Comparison of ENCODE assay signal across 18 mouse cellular contexts in the genomic region with DNA sequence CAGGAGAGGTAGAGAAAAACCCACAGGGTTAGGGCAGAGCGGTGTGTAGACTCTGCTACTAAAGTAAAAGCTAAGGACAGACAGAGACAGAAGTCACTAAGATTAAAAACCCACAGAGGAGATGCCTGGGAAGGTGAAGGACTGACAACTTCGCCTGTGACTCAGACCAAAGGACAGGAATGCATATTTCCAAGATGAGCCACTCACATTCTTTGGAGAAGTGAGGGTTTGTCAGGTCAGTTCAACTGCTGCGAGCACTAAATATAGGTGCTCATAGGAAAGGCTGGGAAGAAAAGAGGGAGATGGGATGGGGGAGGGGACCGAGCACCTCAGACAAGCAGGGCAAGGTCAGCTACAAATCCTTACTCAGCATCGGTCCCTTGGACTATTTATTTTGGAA. TPM values are rescaled to one million over a fixed set of nuclear protein-coding genes. Genes with fewer than 3 reads are reported as not detected.
DNase-seq lines count a peak whose midpoint lies in the region; ATAC-seq and TF ChIP-seq lines count a peak whose summit lies in the region.
"Had no signal": no experiment of that assay in that cellular context is flagged by ENCODE, and none has a peak within 500 bp of the region (broad histone marks: within the 10 kb centered on the region; RNA-seq: fewer than 3 reads in every experiment).

No protein-coding gene starts in this region.

- H3K27ac ChIP-seq in gastrocnemius, adult 2 months, result peak overlapping the region; percentile 69
- peak overlapping the region; percentile 64 for H3K27ac ChIP-seq in heart, postnatal 0 days (ENCODE audit: low read depth)
- H3K27ac ChIP-seq in olfactory bulb, adult 2 months (ENCODE audit: insufficient read depth, low read depth, low read length), result no peak overlapping the region
- H3K27ac ChIP-seq: forebrain, embryonic 10.5 days; kidney, embryonic 15.5 days; left cerebral cortex, adult 2 months; limb, embryonic 12.5 days; liver, embryonic 13.5 days; lung, embryonic 15.5 days; macrophage had no signal

- H3K9ac ChIP-seq in heart, postnatal 0 days (replicated peaks; ENCODE audit: low read depth, low read length), result no peak overlapping the region
- H3K9ac ChIP-seq: kidney, embryonic 15.5 days; limb, embryonic 12.5 days; liver, embryonic 13.5 days; lung, embryonic 15.5 days had no signal

- H3K36me3 ChIP-seq in heart, postnatal 0 days (replicated peaks; ENCODE audit: control insufficient read depth, insufficient read depth, low read length), result peaks cover 45% of the 10 kb centered on the region
- H3K36me3 ChIP-seq: limb, embryonic 12.5 days; liver, embryonic 13.5 days; lung, embryonic 15.5 days had no signal

- no peak for ATAC-seq in heart, postnatal 0 days (ENCODE audit: insufficient read depth, low read depth)

- intact Hi-C loops in gastrocnemius, adult 2 months (cut with DNase I), result no loop called here
- intact Hi-C loops in heart, postnatal 36 days (cut with DNase I), result loop anchor here (10.0 kb wide), 1 partner anchor 673 kb away; no protein-coding TSS in a partner anchor
- intact Hi-C loops in left cerebral cortex, postnatal 10 days (cut with DNase I), result loop anchor here (10.0 kb wide), 1 partner anchor 313 kb away; no protein-coding TSS in a partner anchor

- no peak overlapping the region for H3K4me3 ChIP-seq in gastrocnemius, adult 2 months
- no peak overlapping the region for H3K4me3 ChIP-seq in heart, postnatal 0 days (ENCODE audit: low read depth, low read length)
- H3K4me3 ChIP-seq in olfactory bulb, adult 2 months (ENCODE audit: insufficient read depth, low read depth, low read length), result peak overlapping the region; percentile 15; the same call in 1 of the 2 replicates
- H3K4me3 ChIP-seq: forebrain, embryonic 10.5 days; kidney, embryonic 15.5 days; limb, embryonic 12.5 days; liver, embryonic 13.5 days; lung, embryonic 15.5 days had no signal

- no peaks in the 10 kb centered on the region for H3K9me3 ChIP-seq in heart, postnatal 0 days (replicated peaks; ENCODE audit: control insufficient read depth, low read length)
- H3K9me3 ChIP-seq: forebrain, embryonic 10.5 days; kidney, embryonic 15.5 days; limb, embryonic 12.5 days; liver, embryonic 13.5 days; lung, embryonic 15.5 days had no signal

- TF ChIP-seq CTCF in gastrocnemius, adult 2 months (IDR thresholded peaks at IDR 0.05), result no peak
- no peak for TF ChIP-seq CTCF in heart, postnatal 0 days (IDR thresholded peaks at IDR 0.05; ENCODE audit: low read depth)
- TF ChIP-seq CTCF in olfactory bulb, adult 2 months (IDR thresholded peaks at IDR 0.05; ENCODE audit: insufficient read depth, low read depth, low read length), result no peak

- no peak for TF ChIP-seq POLR2A in olfactory bulb, adult 2 months (IDR thresholded peaks at IDR 0.05; ENCODE audit: insufficient read depth, low read depth, low read length)

- no peaks in the 10 kb centered on the region for H3K27me3 ChIP-seq in heart, postnatal 0 days (ENCODE audit: control insufficient read depth, insufficient read depth, low read length)

- WGBS in heart, postnatal 0 days, result 44% methylated on average over 5 of the region's 5 CpGs
- 51% methylated on average over 5 of the region's 5 CpGs for WGBS in olfactory bulb, adult 2 months

- TF ChIP-seq EP300 in heart, postnatal 0 days (IDR thresholded peaks at IDR 0.05; ENCODE audit: low read depth), result no peak

- H3K4me2 ChIP-seq in heart, postnatal 0 days (ENCODE audit: low read depth, low read length), result no peak overlapping the region
- H3K4me2 ChIP-seq: kidney, embryonic 15.5 days; limb, embryonic 12.5 days; liver, embryonic 13.5 days; lung, embryonic 15.5 days; midbrain, embryonic 11.5 days had no signal

- no peak for DNase-seq in gastrocnemius, adult 2 months
- DNase-seq in gastrocnemius, postnatal 25 days, result no peak
- no peak for DNase-seq in heart, postnatal 0 days (ENCODE audit: low spot score)
- no peak for DNase-seq in heart, postnatal 36 days
- peak; percentile 60 for DNase-seq in Muller cell, postnatal 12 days (ENCODE audit: inconsistent ontology term)
- no peak for DNase-seq in left cerebral cortex, postnatal 10 days (ENCODE audit: extremely low spot score in 1 of 2, low spot score in 2 of 2)
- DNase-seq: cerebellum, adult 9-11 months; gastrocnemius, postnatal 36 days; liver, embryonic 13.5 days; right cerebral cortex, postnatal 4 days had no signal

- peaks cover 35% of the 10 kb centered on the region for H3K4me1 ChIP-seq in heart, postnatal 0 days (ENCODE audit: control insufficient read depth, insufficient read depth)
- peaks cover 25% of the 10 kb centered on the region for H3K4me1 ChIP-seq in olfactory bulb, adult 2 months (ENCODE audit: control insufficient read depth, insufficient read depth, low read length)
- H3K4me1 ChIP-seq: lung, embryonic 15.5 days had no signal

RNA-seq across cellular contexts. Expression of gene Atp1b1, which starts 6.8 kb away (rescaled TPM):
- 100 to 1,000 TPM; 115 to 262 TPM for total RNA-seq in gastrocnemius, adult 2 months (2021)
- 100 to 1,000 TPM; 178 to 308 TPM for total RNA-seq in gastrocnemius, postnatal 25 days (2021)
- total RNA-seq in heart, postnatal 0 days (2014; rRNA removed; ENCODE audit: low replicate concordance), result 149 and 175 TPM in 2 replicates
- polyA plus RNA-seq in heart, postnatal 0 days (2015; fragmentation: Nextera tagmentation; extraction: Ambion mirVana), result 308 TPM in 2 replicates
- total RNA-seq in heart, postnatal 36 days (2021), result 100 to 1,000 TPM; 382 to 399 TPM
- 868 and 1,072 TPM in 2 replicates for polyA plus RNA-seq in olfactory bulb, adult 2 months (2012; ENCODE audit: insufficient read depth, insufficient read length, low replicate concordance, missing spikeins)
- total RNA-seq in left cerebral cortex, postnatal 10 days (2021), result 1,000 to 10,000 TPM; 1,479 to 1,505 TPM
